Mouse (Mus musculus): ENCODE measurements around the gene Nms.

DNA sequence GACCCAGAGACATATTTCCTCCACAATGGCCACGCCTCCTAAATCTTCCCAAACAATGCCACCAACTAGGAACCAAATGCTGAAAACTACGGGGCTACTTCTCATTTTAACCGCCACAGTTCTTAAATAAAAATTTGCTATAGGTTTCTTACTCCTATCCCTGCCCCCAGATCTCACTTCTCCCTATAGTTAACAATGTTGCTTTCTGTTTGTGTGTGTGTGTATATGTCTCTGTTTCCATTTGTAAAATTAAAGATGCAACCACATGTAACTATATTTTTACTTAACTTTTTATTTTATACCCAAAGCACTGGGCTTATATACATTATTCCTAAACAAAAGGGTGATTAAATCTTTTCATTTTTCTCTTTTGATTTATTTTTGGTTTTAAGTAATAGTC is 46.4 kb downstream of the Nms start, which contains the start of gene Pdcl3:
- TF ChIP-seq HCFC1 (IDR thresholded peaks at IDR 0.05; ENCODE audit: borderline replicate concordance, insufficient read depth, low read length) (no peak), ZC3H11A (IDR thresholded peaks at IDR 0.05; ENCODE audit: borderline replicate concordance, low read depth, low read length) (no peak), ZNF384 (IDR thresholded peaks at IDR 0.05; ENCODE audit: low read depth, low read length) (no peak), CHD2 (IDR thresholded peaks at IDR 0.05; ENCODE audit: low read depth, low read length) (no peak)

Measured in ES-E14 (cell line).